Mouse (Mus musculus) lung, adult 2 months (tissue): ENCODE data around the gene Tpm1.

Source experiments
- CTCF ChIP-seq: fragments of 200-500 bp; IDR thresholded peaks from 2 replicates; pipeline ENCODE4 v1.5.1; 2011; ENCODE audit warnings: mild to moderate bottlenecking, low read length, control low read depth; ENCODE audit not compliant: insufficient read depth
- POLR2A ChIP-seq: fragments of 200-500 bp; IDR thresholded peaks from 2 replicates; pipeline ENCODE4 v1.6.1; 2011; ENCODE audit warnings: low read depth, mild to moderate bottlenecking, control low read depth, low read length, borderline replicate concordance; ENCODE audit errors: extremely low read depth

- no peak for TF ChIP-seq CTCF
- TF ChIP-seq POLR2A: no peak
These were observed 44.0 kb downstream of the Tpm1 start for GRCm38 (mm10) chr9:67005161-67005742.
